Mouse (Mus musculus) right cerebral cortex, postnatal 4 days (tissue): ENCODE data around the gene Wnt10b.
"Not testable (repeated sequence)": the region's sequence is repeated elsewhere in the genome, so short reads cannot be mapped to it uniquely, and the experiment has no call there.

Experiments
- DNase-seq: peaks from one replicate; pipeline ENCODE4 v3.0.0-alpha.2; 2022

Wnt10b gene

GRCm38 (mm10) chr15:98777762-98778161 lies at the start of gene Wnt10b:
TSS of gene Wnt10b (minus strand) at chr15:98778150.
- no peak for DNase-seq

DNA sequence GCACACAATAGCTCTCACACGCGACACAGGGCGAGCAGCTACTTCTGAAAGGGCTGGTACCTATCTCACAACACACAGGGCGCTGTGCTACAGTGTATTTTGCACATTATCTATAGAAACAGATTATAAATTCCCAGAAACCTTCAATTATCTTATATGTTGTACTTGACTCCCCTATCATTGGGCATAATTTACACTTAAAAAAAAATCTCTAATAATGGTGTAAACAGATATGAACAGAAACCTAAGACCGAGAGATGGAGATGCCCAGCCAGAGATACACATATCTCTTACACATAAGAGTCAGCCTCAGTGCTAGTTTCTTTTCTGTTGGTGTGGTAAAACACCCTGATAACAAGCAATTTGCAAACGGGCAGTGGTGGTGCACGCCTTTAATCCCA lies 49.7 kb upstream of the Wnt10b start:
- DNase-seq = no peak

GRCm38 (mm10) chr15:98823434-98823833 lies 45.5 kb upstream of the Wnt10b start:
- no peak for DNase-seq

GRCm38 (mm10) chr15:98822147-98822546 lies 44.2 kb upstream of the Wnt10b start:
- DNase-seq = no peak

DNA sequence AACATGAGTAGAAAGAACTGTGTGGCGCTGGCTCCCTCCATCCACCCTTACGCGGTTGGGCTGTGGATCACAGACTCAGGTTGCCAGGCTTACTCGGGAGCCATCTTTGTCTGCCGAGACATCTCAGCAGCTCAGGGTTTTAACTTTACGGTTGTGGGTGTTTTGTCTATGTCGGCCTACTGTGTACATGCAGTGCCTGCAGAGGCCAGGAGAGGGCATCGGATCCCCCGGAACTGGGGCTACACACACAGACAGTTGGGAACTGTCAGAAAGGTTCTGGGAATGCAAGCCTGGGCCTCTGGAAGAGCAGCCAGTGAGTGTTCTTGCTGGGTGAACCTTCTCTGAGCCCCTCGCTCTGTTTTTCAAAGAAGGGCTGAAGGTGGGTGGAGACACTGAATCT lies 43.5 kb upstream of the Wnt10b start:
- DNase-seq = peak; percentile 40

GRCm38 (mm10) chr15:98820937-98821336 lies 43.0 kb upstream of the Wnt10b start:
- no peak for DNase-seq

- no peak for DNase-seq
These were observed 40.2 kb upstream of the Wnt10b start for GRCm38 (mm10) chr15:98818171-98818570.

GRCm38 (mm10) chr15:98812741-98813424 lies 34.9 kb upstream of the Wnt10b start:
- no peak for DNase-seq

- not testable (repeated sequence) for DNase-seq
These were observed 32.3 kb upstream of the Wnt10b start for GRCm38 (mm10) chr15:98810212-98810611.

DNA sequence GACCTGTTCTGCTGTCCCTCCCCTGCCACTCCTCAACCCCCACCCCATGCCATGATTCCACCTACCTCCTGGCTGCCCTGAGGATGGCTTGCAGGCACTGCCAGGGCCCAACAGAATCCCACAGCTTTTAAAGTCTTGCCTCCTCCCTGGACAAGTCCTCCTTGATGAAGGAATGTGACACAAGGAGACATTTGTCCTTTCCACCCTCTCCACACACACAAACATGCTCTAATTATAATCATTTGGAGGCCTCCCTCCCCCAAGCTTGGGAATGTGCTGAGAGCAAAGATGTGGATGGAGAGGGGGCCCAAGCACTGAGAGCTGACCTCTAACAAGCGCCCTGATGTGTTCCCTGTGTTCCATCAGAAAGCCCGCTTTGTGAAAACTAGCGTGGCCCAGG lies 31.4 kb upstream of the Wnt10b start, which contains the start of gene Ddn:
Gene Ddn, minus strand, starts transcription at position 101 of the 400 bp plus-strand sequence.
- DNase-seq = no peak

- no peak for DNase-seq
These were observed 30.7 kb upstream of the Wnt10b start for GRCm38 (mm10) chr15:98808651-98809134.

DNA sequence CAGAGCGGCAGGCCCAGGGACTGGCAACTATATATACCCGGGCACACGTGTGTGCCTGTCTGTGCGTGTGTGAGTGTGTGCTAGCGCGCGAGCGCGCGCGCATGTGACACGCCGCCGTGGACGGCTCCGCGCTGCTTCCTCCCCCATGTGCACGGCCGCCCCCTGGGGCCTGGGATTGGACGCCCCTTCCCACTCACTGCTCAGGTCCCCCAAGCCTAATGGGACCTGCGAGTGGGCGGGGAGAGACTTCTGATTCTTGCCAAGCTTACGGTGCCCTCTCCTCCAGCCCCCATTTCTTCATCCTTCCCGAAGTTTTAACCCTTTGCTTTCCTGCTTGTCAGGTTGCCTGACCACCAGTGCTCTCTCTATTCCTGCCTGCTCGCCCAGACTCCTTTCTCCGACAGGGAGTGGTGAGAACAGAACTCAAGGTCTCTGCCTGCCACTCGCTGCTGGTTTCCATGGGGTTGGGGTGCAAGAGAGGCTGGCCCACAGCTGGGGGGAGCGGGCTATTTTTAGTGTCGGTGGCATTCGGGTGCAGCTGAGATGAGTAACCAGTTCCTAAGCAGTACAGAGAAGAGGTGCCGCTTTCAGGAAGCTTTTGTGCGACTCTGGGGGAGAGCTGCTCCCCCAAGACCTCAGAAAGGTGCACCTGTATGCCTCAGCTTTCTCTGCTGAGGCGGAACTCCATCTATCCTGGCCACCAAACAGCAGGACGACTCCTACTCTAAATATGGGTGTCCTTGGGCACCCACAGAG lies 30.1 kb upstream of the Wnt10b start:
- DNase-seq = peak; percentile 92

DNA sequence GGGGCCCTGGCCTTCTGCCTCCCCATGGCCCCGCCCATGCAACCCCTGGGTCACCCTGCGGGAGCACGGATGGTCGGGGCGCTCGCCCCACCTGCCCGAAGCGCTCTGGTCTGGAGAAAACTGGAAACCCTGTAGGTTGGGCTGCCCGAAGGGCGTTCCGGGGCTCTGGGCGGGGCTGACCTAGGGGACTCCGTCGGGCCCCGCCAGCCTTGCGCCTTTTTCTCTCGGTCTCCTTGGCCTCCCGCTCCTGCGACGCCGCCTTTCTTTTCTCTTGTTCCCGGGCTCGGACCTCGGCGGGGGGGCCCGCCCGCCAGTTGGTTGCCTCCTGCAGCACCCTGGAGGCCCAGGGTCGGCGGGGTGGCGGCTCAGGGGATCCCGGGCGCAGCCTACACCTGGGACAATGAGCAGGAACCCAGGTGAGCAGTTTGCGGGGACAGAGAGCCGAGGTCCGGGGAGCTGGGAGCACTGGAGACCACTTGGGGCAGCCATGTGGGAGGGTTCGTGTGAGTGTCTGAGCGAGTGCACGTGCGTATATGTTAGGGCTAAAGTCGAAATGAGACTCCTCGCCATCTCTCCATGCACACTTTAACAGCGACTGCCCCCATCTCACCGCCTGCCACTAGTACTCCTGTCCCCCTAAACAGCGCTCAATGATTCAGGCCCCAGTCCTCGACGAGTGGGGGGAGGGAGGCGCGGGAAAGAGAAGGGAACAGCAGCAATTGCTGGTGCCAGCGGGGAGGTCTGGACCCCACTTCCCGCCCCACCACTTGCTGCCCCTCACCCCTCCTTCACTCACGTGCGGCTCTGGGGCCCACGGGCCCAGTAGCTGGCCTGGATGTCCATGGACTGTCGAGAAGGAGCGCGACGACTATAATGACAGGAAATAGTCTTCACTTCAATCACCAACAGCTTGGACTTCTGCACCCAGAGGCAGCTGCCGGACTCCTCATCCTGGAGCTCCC lies 29.1 kb upstream of the Wnt10b start:
- peak; percentile 39 for DNase-seq

- DNase-seq = no peak
These were observed 28.3 kb upstream of the Wnt10b start for GRCm38 (mm10) chr15:98806071-98806808.

DNA sequence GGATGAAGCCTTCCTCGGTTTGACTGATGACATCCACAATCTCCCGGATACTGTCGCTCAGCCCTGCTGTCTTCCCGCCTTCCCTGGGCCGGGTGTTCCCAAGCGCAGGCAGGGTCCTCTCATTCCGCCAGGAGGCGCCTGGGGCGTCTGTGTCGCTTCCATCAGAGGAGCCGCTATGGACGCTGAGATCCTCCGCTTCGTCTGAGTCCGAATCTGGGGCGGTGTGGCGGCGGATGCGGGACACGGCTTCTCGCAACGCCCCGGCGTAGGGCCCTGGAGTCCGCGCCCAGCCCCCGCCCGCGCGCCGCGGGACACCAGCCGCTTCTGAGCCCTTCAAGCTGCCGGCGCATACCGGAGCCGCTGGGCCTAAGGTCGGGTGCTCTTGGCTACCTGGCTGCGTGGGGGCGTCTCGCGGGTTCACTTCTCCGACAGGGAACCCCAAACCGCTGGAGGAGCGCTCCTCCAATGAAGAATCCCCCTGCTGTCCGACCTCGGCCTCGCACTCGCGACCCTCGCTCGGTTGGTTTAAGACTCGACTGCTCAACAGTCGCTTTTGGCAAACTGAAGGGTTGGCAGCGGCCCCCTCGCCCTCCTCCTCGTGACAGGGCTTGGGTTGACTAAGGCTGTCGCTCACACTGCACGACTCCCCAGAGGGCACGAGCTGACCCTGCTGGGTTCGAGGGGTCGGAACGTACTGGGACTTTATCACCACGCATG lies 27.5 kb upstream of the Wnt10b start:
- peak; percentile 78 for DNase-seq

- peak; percentile 91 for DNase-seq
These were observed 26.1 kb upstream of the Wnt10b start for GRCm38 (mm10) chr15:98804054-98804453.

DNA sequence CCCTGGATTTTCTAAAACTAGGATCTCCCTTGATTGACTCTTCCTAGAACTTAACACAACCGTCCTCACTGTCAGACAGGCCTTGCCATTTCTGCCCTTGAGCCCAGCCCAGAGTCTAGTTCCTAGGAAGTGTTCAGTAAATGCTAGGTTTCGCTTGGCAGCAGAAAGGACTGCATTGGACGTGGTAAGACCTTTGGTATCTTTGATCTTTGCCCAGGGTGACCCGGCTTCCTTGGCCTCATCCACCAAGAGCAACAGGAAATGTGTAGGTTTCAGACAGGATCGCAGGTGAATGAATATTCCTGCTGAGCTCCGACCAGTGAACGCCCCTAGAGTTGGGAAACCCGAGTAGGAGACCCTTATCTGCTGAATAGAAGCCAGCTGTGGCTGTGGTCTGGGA lies 25.0 kb upstream of the Wnt10b start:
- DNase-seq = no peak

- peak; percentile 90 for DNase-seq
These were observed 21.4 kb upstream of the Wnt10b start for GRCm38 (mm10) chr15:98799396-98799795.

GRCm38 (mm10) chr15:98798903-98799302 lies 21.0 kb upstream of the Wnt10b start:
- DNase-seq = no peak

DNA sequence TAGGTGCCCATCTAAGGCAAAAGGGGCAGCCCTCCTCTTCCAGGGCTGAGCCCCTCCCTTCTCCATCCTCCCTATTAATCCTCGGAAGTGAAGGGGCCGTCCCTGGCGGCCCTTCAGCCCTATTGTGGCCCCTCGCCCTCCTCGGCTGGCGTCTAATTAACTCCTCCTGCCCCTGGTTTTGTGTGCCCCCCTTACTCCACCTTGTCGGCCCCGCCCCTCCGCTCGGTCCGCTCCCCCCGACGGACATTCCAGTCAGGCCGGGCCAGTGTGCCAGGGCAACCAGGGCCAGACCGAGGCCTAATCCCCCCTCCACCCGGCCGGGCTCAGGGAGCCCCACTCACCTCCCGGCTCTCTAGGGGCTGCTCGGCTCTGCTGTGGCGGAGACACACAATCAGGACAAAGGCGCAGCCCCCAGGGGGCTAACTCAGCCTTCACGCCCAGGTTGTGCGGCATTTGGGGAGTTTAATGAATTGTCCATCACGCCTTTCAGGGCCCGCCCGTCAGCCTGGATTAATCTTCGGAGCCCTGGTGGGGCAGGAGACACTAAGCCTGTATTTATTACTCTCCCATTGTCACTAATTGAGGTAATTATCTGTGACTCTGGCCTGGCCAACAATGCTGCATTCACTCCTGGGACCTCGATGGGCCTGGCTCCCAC lies 20.0 kb upstream of the Wnt10b start:
- DNase-seq = no peak
